Mouse (Mus musculus) bone marrow macrophage, adult 2 months (primary cell): ENCODE measurements around the gene Cd5.

Experiments
- CTCF ChIP-seq: IDR thresholded peaks from 2 replicates; pipeline ENCODE4 v1.5.1; 2012; ENCODE audit warnings: low read depth, mild to moderate bottlenecking, low read length, moderate library complexity
- POLR2A ChIP-seq: IDR thresholded peaks from 2 replicates; pipeline ENCODE4 v1.6.1; 2012; ENCODE audit warnings: mild to moderate bottlenecking, low read depth, low read length, borderline replicate concordance

DNA sequence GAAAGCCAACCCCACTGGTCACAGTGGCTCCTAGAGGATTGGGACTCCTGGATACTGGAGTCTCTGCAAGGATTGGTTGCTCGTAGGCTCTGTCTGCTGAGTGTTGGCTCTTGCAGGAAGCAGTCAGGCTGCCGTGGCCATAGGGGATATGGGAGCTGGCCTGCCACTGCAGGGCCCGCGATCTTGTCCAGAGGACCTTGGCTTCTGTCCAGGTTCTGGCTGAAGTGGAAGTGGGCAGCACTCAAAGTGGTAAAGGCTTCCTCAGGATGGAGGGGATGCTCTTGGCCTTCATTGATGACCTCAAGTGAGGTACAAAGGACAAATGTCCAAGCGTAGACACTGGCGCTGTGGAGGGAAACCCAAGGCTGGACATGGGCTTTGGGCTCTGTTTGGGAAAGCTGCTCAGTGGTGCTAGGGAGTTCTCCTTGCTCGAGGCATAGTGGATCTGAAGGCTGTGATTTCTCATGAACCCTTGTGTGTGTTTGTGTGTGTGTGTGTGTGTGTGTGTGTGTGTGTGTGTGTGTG is 20.5 kb downstream of the Cd5 start:
- TF ChIP-seq POLR2A: no peak
- no peak for TF ChIP-seq CTCF
